Mouse (Mus musculus) small intestine, adult 2 months (tissue): ENCODE results near the gene Fdx1l. TPM values are rescaled to one million over a fixed set of nuclear protein-coding genes. Genes with fewer than 3 reads are reported as not detected.

Experiments
- H3K27ac ChIP-seq: fragments of 200-500 bp; 2 replicates; pipeline ENCODE4 v1.5.1; 2012; ENCODE audit warnings: low read depth, low read length, control low read depth, inconsistent platforms; ENCODE audit not compliant: insufficient read depth
- H3K27me3 ChIP-seq: fragments of 200-500 bp; 2 replicates; pipeline ENCODE4 v1.6.1; 2012; ENCODE audit warnings: mild to moderate bottlenecking, moderate library complexity, low read length, inconsistent platforms; ENCODE audit not compliant: control insufficient read depth, insufficient read depth
- H3K36me3 ChIP-seq: fragments of 200-500 bp; 2 replicates; pipeline ENCODE4 v1.6.1; 2012; ENCODE audit warnings: mild to moderate bottlenecking, low read length, control low read depth, inconsistent platforms; ENCODE audit not compliant: control insufficient read depth, insufficient read depth
- H3K4me1 ChIP-seq: fragments of 200-500 bp; 2 replicates; pipeline ENCODE4 v1.6.1; 2012; ENCODE audit warnings: low read length, inconsistent platforms, mixed read lengths; ENCODE audit not compliant: control insufficient read depth, insufficient read depth, insufficient read length
- H3K4me3 ChIP-seq: fragments of 200-500 bp; 2 replicates; pipeline ENCODE4 v1.5.1; 2012; ENCODE audit warnings: low read depth, mild to moderate bottlenecking, control low read depth, inconsistent platforms, low read length, moderate library complexity
- CTCF ChIP-seq: fragments of 200-500 bp; IDR thresholded peaks from 2 replicates; pipeline ENCODE4 v1.5.1; 2012; ENCODE audit warnings: low read depth, mild to moderate bottlenecking, control low read depth, inconsistent platforms, low read length, moderate library complexity, mixed read lengths; ENCODE audit not compliant: insufficient replicate concordance, insufficient read length; ENCODE audit errors: extremely low read depth
- POLR2A ChIP-seq: fragments of 200-500 bp; IDR thresholded peaks from 2 replicates; pipeline ENCODE4 v1.6.1; 2012; ENCODE audit warnings: low read depth, mild to moderate bottlenecking, control low read depth, inconsistent platforms, low read length, moderate library complexity
- WGBS: fragments of 180-500 bp; shearing (Covaris S2); methylation state at CpG from one replicate; pipeline ENCODE4 v1.1.7; 2018; 5-methylcytosine and 5-hydroxymethylcytosine counted together
- polyA plus RNA-seq: library from polyadenylated mRNA; depleted of rRNA; stranded (reverse); fragments of >200 nt; gene quantifications from 2 replicates; pipeline ENCODE4 v1.2.3, GENCODE M21; 2012

The Fdx1l gene
- polyA plus RNA-seq, 1 experiment, result 60.8 TPM

DNA sequence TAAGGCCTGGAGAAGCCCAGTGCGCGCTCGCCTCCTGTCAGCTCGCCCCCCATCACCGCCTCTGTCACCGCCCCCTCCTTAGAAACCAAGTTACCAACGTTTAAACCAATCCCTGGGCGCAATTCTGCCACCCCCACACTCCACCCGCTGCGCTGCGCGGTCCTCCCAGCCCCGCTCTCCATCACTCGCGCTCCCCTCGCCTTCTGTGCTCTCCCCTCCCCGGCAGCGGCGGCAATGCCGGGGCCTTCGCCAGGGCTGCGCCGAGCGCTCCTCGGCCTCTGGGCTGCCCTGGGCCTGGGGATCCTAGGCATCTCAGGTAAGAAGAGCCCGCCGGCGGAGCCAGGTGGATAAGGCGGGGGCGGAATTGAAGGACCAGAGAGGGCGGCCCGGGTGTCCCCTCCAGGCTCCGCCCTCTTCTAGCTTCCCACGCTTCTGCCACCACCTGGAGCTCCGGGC is 41.5 kb downstream of the Fdx1l start, which contains the start of gene Icam5:
Gene Icam5 (plus strand): TSS at position 178 of the 456 bp plus-strand sequence.
- Histone ChIP-seq H3K36me3 (no peaks in the 10 kb centered on the region), H3K4me3 (peak within 1 kb of the TSS; percentile 71), H3K27me3 (peaks cover 38% of the 10 kb centered on the region), H3K27ac (peak within 1 kb of the TSS; percentile 77), H3K4me1 (peaks cover 27% of the 10 kb centered on the region)
- 1% methylated on average over 35 of the region's 35 CpGs for WGBS
- TF ChIP-seq CTCF, result no peak
- no peak for TF ChIP-seq POLR2A

DNA sequence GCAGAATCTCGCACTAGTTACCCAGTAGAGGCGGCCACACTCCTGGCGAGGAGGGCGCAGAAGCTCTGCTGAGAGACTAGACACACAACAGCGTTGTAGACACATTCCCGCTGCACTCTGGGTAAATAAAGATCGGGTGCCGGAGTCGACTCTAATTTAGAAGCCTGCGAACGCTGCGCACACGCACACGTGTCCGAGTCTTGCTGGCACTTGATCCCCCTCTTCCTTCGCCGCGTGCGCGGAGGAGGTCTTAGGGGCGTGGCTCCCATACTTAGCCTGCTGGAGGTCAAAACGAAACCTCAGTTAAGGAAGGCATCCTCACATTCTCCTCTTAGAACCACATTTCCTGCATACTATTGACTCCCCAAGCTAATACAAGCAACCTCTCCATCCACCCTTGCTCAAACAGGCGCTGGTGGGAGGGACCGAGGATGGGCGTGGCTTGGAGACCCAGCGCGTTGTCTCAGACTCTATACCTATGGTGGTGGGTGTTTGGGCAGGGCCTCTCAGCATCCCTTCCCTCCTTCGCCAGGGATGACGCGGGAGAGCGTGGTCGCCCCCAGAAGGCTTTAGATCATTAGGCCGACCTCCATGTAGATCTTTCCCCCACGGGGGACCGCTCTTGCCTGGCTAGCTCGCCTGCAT is 42.0 kb downstream of the Fdx1l start:
- Histone ChIP-seq H3K36me3 (no peaks in the 10 kb centered on the region), H3K4me3 (peak overlapping the region; percentile 64), H3K27ac (peak overlapping the region; percentile 77), H3K4me1 (peaks cover 27% of the 10 kb centered on the region), H3K27me3 (peaks cover 32% of the 10 kb centered on the region)
- WGBS, result under 1% methylated on average over 36 of the region's 36 CpGs
- TF ChIP-seq POLR2A (no peak), CTCF (no peak)

- TF ChIP-seq CTCF (peak; percentile 70; the same call in 1 of the 2 replicates), POLR2A (no peak)
- Histone ChIP-seq H3K4me3 (peak overlapping the region; percentile 64), H3K4me1 (peaks cover 27% of the 10 kb centered on the region), H3K27me3 (peaks cover 27% of the 10 kb centered on the region), H3K36me3 (no peaks in the 10 kb centered on the region), H3K27ac (peak overlapping the region; percentile 77)
- WGBS, result under 1% methylated on average over 13 of the region's 13 CpGs
Observed at GRCm38 (mm10) chr9:21030781-21031250, 42.6 kb downstream of the Fdx1l start.

DNA sequence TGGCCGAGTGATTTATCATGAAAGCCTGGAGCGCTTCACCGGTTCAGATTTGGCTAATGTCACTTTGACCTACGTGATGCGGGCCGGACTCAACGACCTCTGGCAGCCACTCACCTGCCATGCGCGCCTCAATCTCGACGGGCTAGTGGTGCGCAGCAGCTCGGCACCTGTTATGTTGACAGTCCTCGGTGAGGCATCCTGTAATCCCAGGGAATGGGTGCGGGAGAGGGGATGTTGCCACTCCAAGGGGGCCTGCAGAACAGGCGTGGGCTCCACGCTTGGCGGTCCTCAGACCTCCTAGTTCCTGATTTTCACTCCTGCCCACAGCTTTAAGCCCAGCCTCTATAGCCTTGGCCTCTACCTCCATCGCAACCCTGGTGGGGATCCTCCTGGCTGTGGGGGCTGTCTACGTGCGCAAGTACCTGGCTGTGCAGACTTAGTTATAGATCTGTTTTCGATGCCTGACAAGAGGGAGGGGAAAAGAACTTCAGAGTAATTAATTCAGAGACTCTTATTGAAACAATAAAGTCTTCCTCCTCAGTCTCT is 43.3 kb downstream of the Fdx1l start:
- Histone ChIP-seq H3K4me1 (peaks cover 27% of the 10 kb centered on the region), H3K27ac (no peak overlapping the region), H3K27me3 (peaks cover 20% of the 10 kb centered on the region), H3K36me3 (no peaks in the 10 kb centered on the region), H3K4me3 (peak overlapping the region; percentile 58)
- WGBS, result 18% methylated on average over 22 of the region's 22 CpGs
- TF ChIP-seq POLR2A (no peak), CTCF (no peak)

DNA sequence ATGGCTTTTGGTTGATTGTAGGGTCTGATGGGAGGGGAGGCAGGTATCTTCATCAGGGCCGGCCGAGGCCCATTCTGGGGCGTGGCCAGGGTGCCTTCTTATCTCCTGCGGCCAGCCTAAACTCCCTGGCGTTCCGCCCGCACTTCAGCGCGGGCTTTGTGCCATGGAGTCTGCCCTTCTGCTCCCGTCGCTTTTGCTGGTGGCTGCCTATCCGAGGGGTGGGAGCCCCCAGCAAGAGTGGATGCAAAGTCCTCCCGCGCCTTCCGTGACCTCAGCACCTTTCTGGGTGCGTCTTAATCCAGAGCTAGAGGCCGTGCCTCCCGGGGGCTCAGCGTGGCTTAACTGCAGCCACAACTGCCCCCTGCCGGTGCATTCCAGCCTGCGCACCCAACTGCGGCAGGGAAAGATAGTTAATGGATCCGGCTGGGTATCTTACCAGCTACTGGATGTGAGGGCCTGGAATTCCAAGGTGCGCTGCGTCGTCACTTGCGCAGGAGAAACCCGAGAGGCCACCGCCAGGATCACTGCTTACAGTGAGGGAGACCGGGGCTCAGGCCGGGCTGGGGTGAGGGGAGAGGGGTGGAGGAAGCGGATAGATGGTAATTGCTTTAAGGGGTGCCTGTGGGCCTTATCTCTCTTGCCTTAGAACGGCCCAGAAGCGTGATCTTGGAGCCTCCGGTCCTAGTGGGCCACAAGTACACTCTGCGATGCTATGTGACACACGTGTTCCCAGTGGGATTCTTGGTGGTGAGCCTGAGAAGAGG is 43.9 kb downstream of the Fdx1l start, which contains the start of gene Icam4:
Gene Icam4 (plus strand): TSS at position 83 of the 764 bp plus-strand sequence.
- Histone ChIP-seq H3K27me3 (peaks cover 13% of the 10 kb centered on the region), H3K4me3 (peak within 1 kb of the TSS; percentile 58), H3K4me1 (peaks cover 27% of the 10 kb centered on the region), H3K36me3 (no peaks in the 10 kb centered on the region), H3K27ac (no peak within 1 kb of the TSS)
- 2% methylated on average over 37 of the region's 37 CpGs for WGBS
- TF ChIP-seq POLR2A (no peak), CTCF (peak; percentile 74)

DNA sequence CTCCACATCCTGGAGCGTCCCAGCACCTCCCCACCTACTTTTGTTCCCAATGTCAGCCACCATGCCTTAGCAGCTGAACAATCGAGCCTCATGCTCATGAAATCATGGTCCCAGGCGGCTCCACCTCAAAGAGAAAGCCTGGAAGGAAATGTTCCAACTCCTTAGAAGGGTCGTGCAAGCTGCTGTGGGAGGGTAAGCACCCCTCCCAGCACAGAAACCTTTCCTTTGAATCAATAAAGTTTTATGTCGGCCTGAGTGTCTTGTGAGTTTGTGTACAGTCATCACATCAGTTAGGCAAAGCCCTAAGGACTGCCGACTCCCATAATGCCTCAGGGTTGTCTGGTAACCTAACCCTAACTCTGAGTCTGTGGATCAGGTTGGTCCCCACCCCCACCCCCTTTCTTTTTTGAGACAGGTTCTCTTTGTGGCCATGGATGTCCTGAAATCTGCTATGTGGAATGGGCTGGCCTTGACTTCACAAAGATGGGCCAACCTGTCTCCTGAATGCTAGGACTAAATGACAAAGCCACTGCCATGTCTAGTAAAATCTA is 44.8 kb downstream of the Fdx1l start:
- TF ChIP-seq CTCF, result no peak
- no peak for TF ChIP-seq POLR2A
- H3K36me3 ChIP-seq, result no peaks in the 10 kb centered on the region
- H3K4me1 ChIP-seq, result peaks cover 25% of the 10 kb centered on the region
- no peak overlapping the region for H3K4me3 ChIP-seq
- WGBS, result 70% methylated on average over 6 of the region's 6 CpGs
- no peak overlapping the region for H3K27ac ChIP-seq
- peaks cover 9% of the 10 kb centered on the region; the same call in 1 of the 2 replicates for H3K27me3 ChIP-seq

- no peak overlapping the region for H3K4me3 ChIP-seq
- H3K36me3 ChIP-seq, result no peaks in the 10 kb centered on the region
- no peak overlapping the region for H3K27ac ChIP-seq
- peaks cover 19% of the 10 kb centered on the region for H3K4me1 ChIP-seq
- H3K27me3 ChIP-seq, result peaks cover 6% of the 10 kb centered on the region; the same call in 1 of the 2 replicates
- WGBS, result 77% methylated on average over 8 of the region's 8 CpGs
- no peak for TF ChIP-seq POLR2A
Observed at GRCm38 (mm10) chr9:21027774-21028290, 45.6 kb downstream of the Fdx1l start.
